Comparison of ENCODE assay signal across 1 mouse cellular context in genomic region chr19:4793281-4793830, GRCm38 (mm10).
TF ChIP-seq lines count a peak whose summit lies in the region.

No protein-coding gene starts in this region.

TF ChIP-seq in MEL, 35 proteins besides CTCF, POLR2A, EP300 and RAD21 (continued from another document):
- no peak for TF ChIP-seq MYC (IDR thresholded peaks at IDR 0.05; ENCODE audit: low read depth, low read length)
- no peak for TF ChIP-seq JUND (IDR thresholded peaks at IDR 0.05; ENCODE audit: low read depth, low read length)
- TF ChIP-seq SIN3A (IDR thresholded peaks at IDR 0.05; ENCODE audit: low read length), result no peak
- TF ChIP-seq TAL1 (IDR thresholded peaks at IDR 0.05; ENCODE audit: low read length), result no peak
- TF ChIP-seq POLR2AphosphoS5 (IDR thresholded peaks at IDR 0.05; ENCODE audit: borderline replicate concordance, low read depth, low read length), result no peak
- TF ChIP-seq ELF1 (IDR thresholded peaks at IDR 0.05; ENCODE audit: low read depth, low read length), result no peak
- TF ChIP-seq ZNF384 (IDR thresholded peaks at IDR 0.05; ENCODE audit: low read depth, low read length), result no peak
- TF ChIP-seq E2F4 (IDR thresholded peaks at IDR 0.05; ENCODE audit: borderline replicate concordance, low read depth, low read length), result no peak
- no peak for TF ChIP-seq USF1 (IDR thresholded peaks at IDR 0.05; ENCODE audit: low read depth, low read length)
- no peak for TF ChIP-seq RCOR1 (IDR thresholded peaks at IDR 0.05; ENCODE audit: low read depth, low read length)
